Mouse (Mus musculus) MEL (cell line): ENCODE measurements around the gene Card10. TPM values are rescaled to one million over a fixed set of nuclear protein-coding genes. Genes with fewer than 3 reads are reported as not detected.

Source experiments
- DNase-seq: peaks from one replicate; pipeline ENCODE4 v3.0.0; 2011; ENCODE audit warnings: low read depth, low spot score
- H3K27ac ChIP-seq: 2 replicates; pipeline ENCODE4 v1.5.1; 2012; ENCODE audit warnings: low read depth, mild to moderate bottlenecking, control low read depth, low read length, moderate library complexity; ENCODE audit not compliant: control insufficient read depth
- H3K27me3 ChIP-seq, 2 experiments: fragments of 150-350 bp in 1 of 2; sonication (generic) in 1 of 2; 2 replicates each; pipeline ENCODE4 v1.6.1; 2012; ENCODE audit warnings: low read length in 2 of 2, mild to moderate bottlenecking in 2 of 2, improper control_type of control experiment in 1 of 2, moderate library complexity in 1 of 2; ENCODE audit not compliant: insufficient read depth in 2 of 2, control insufficient read depth in 1 of 2
- H3K36me3 ChIP-seq, 2 experiments: 2 replicates each; pipeline ENCODE4 v1.6.1; 2012 to 2014; ENCODE audit warnings: low read length in 2 of 2, improper control_type of control experiment in 1 of 2, inconsistent platforms in 1 of 2, mild to moderate bottlenecking in 1 of 2; ENCODE audit not compliant: insufficient read depth in 2 of 2, control insufficient read depth in 1 of 2
- H3K4me1 ChIP-seq, 2 experiments: fragments of 150-350 bp in 1 of 2; sonication (generic) in 1 of 2; 2 replicates each; pipeline ENCODE4 v1.6.1; 2012; ENCODE audit warnings: low read length in 2 of 2, improper control_type of control experiment in 1 of 2, mild to moderate bottlenecking in 1 of 2; ENCODE audit not compliant: insufficient read depth in 2 of 2, control insufficient read depth in 1 of 2
- H3K4me3 ChIP-seq, 2 experiments: fragments of 150-350 bp in 1 of 2; sonication (generic) in 1 of 2; 2 replicates each; pipeline ENCODE4 v1.5.1; 2012; ENCODE audit warnings: low read depth in 2 of 2, low read length in 2 of 2, mild to moderate bottlenecking in 2 of 2, moderate library complexity in 2 of 2, control low read depth in 1 of 2, improper control_type of control experiment in 1 of 2; ENCODE audit not compliant: control insufficient read depth in 1 of 2, insufficient read depth in 1 of 2
- H3K79me2 ChIP-seq: 2 replicates; pipeline ENCODE4 v1.6.1; 2012; ENCODE audit warnings: mild to moderate bottlenecking, low read length, moderate library complexity; ENCODE audit not compliant: control insufficient read depth, poor library complexity, insufficient read depth
- H3K9ac ChIP-seq: 2 replicates; pipeline ENCODE4 v1.6.1; 2012; ENCODE audit warnings: low read depth, mild to moderate bottlenecking, control low read depth, low read length, moderate library complexity; ENCODE audit not compliant: control insufficient read depth, poor library complexity, severe bottlenecking
- H3K9me3 ChIP-seq: fragments of 150-350 bp; sonication (generic); replicated peaks from 2 replicates; pipeline ENCODE4 v1.6.1; 2012; ENCODE audit warnings: mild to moderate bottlenecking, low read length, improper control_type of control experiment, moderate library complexity; ENCODE audit not compliant: insufficient read depth
- BHLHE40 ChIP-seq: IDR thresholded peaks from 2 replicates; pipeline ENCODE4 v1.6.1; 2012; ENCODE audit warnings: low read depth, mild to moderate bottlenecking, inconsistent platforms, low read length, improper control_type of control experiment, borderline replicate concordance
- ELF1 ChIP-seq: IDR thresholded peaks from 2 replicates; pipeline ENCODE4 v1.6.1; 2014; ENCODE audit warnings: low read depth, mild to moderate bottlenecking, inconsistent platforms, low read length, improper control_type of control experiment, moderate library complexity
- ETS1 ChIP-seq: IDR thresholded peaks from 2 replicates; pipeline ENCODE4 v1.6.1; 2012; ENCODE audit warnings: low read depth, mild to moderate bottlenecking, inconsistent platforms, low read length, improper control_type of control experiment, moderate library complexity
- GATA1 ChIP-seq: IDR thresholded peaks from 2 replicates; pipeline ENCODE4 v1.6.1; 2011; ENCODE audit warnings: low read depth, low read length, improper control_type of control experiment
- MAZ ChIP-seq: IDR thresholded peaks from 2 replicates; pipeline ENCODE4 v1.6.1; 2012; ENCODE audit warnings: low read depth, mild to moderate bottlenecking, inconsistent platforms, low read length, improper control_type of control experiment
- MEF2A ChIP-seq: IDR thresholded peaks from 2 replicates; pipeline ENCODE4 v1.6.1; 2014; ENCODE audit warnings: low read depth, mild to moderate bottlenecking, inconsistent platforms, low read length, improper control_type of control experiment; ENCODE audit not compliant: poor library complexity, insufficient replicate concordance, severe bottlenecking; ENCODE audit errors: extremely low read depth
- MXI1 ChIP-seq: IDR thresholded peaks from 2 replicates; pipeline ENCODE4 v1.6.1; 2011; ENCODE audit warnings: mild to moderate bottlenecking, low read depth, low read length, improper control_type of control experiment
- NRF1 ChIP-seq: IDR thresholded peaks from 2 replicates; pipeline ENCODE4 v1.6.1; 2014; ENCODE audit warnings: low read depth, mild to moderate bottlenecking, inconsistent platforms, low read length, improper control_type of control experiment, moderate library complexity; ENCODE audit not compliant: poor library complexity, insufficient read depth, severe bottlenecking
- POLR2AphosphoS2 ChIP-seq: IDR thresholded peaks from 2 replicates; pipeline ENCODE4 v1.6.1; 2011; ENCODE audit warnings: low read length, improper control_type of control experiment
- RCOR1 ChIP-seq: IDR thresholded peaks from 2 replicates; pipeline ENCODE4 v1.6.1; 2012; ENCODE audit warnings: low read depth, mild to moderate bottlenecking, inconsistent platforms, low read length, improper control_type of control experiment
- SIN3A ChIP-seq: IDR thresholded peaks from 2 replicates; pipeline ENCODE4 v1.6.1; 2012; ENCODE audit warnings: low read length, improper control_type of control experiment, inconsistent platforms
- TAL1 ChIP-seq: IDR thresholded peaks from 2 replicates; pipeline ENCODE4 v1.6.1; 2012; ENCODE audit warnings: mild to moderate bottlenecking, inconsistent platforms, low read length, moderate library complexity, mixed read lengths
- UBTF ChIP-seq: IDR thresholded peaks from 2 replicates; pipeline ENCODE4 v1.6.1; 2012; ENCODE audit warnings: low read depth, mild to moderate bottlenecking, inconsistent platforms, low read length, improper control_type of control experiment, moderate library complexity, borderline replicate concordance; ENCODE audit not compliant: insufficient read depth
- ZC3H11A ChIP-seq: IDR thresholded peaks from 2 replicates; pipeline ENCODE4 v1.6.1; 2012; ENCODE audit warnings: low read depth, mild to moderate bottlenecking, inconsistent platforms, low read length, improper control_type of control experiment
- polyA plus RNA-seq, 2 experiments: library from polyadenylated mRNA; stranded (reverse) in 1 of 2; unstranded in 1 of 2; fragments of >175 nt in 1 of 2; fragments of >200 nt in 1 of 2; gene quantifications; 2 replicates each; pipeline versions ENCODE4 v1.2.1 to v1.2.4; 2012; ENCODE audit warnings: low replicate concordance in 2 of 2, low read depth in 1 of 2; ENCODE audit not compliant: insufficient read length in 2 of 2, insufficient read depth in 1 of 2, missing spikeins in 1 of 2
- total RNA-seq: library from RNA; depleted of rRNA; stranded (reverse); fragments of 300-350 nt; gene quantifications from 2 replicates; pipeline ENCODE4 v1.2.3, GENCODE M21; 2012

The Card10 gene
- total and polyA plus RNA-seq, 3 experiments, result not detected

DNA sequence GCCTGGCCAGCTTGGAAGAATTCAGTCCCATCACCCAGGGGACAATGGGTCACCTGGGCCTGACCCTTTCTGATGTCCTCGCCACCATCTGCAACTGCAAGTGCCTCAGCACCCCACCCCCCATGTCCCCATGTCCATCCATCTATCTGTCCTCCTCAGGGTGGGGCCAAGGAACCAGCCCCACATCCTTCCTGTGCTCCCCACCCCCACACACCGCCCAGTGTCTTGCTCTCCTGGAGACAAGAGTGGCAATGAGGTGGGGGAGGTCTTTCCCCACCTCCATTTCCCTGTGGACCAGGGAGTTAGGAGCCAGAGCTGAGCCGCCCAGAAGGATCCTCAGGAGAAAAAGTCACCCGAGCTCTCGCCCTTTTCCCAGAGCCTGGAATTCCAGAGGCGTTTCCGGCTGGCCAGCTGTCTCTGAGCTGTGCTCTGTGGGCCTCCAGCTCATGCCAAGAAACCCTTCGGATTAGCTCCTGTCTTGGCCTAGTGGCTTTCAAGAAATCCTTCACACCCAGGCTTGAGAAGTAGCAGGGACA lies 33.3 kb upstream of the Card10 start:
- H3K27ac ChIP-seq, result no peak overlapping the region
- H3K9me3 ChIP-seq, result no peaks in the 10 kb centered on the region
- peaks cover 0 to 15% of the 10 kb centered on the region in 2 experiments; a peak in 3 of 4 replicates for H3K4me1 ChIP-seq
- no peak for DNase-seq
- TF ChIP-seq ZC3H11A (no peak), BHLHE40 (no peak)
- H3K36me3 ChIP-seq, result peaks cover 0 to 3% of the 10 kb centered on the region in 2 experiments; a peak in 2 of 4 replicates
- H3K79me2 ChIP-seq, result no peaks in the 10 kb centered on the region
- no peak overlapping the region for H3K9ac ChIP-seq
- H3K4me3 ChIP-seq, result no peak overlapping the region
- H3K27me3 ChIP-seq, result no peaks in the 10 kb centered on the region; a peak in 1 of 4 replicates

- Histone ChIP-seq H3K9me3 (no peaks in the 10 kb centered on the region), H3K79me2 (no peaks in the 10 kb centered on the region), H3K4me3 (no peak overlapping the region), H3K4me1 (peaks cover 0 to 15% of the 10 kb centered on the region in 2 experiments; a peak in 3 of 4 replicates), H3K9ac (no peak overlapping the region), H3K27ac (no peak overlapping the region), H3K36me3 (peaks cover 0 to 3% of the 10 kb centered on the region in 2 experiments; a peak in 2 of 4 replicates), H3K27me3 (no peaks in the 10 kb centered on the region; a peak in 1 of 4 replicates)
- TF ChIP-seq SIN3A, result peak; percentile 36; the same call in 1 of the 2 replicates
- peak; percentile 6; the same call in 1 of the 2 replicates for TF ChIP-seq MAZ
- TF ChIP-seq MXI1, result peak; percentile 46; the same call in 1 of the 2 replicates
- no peak for TF ChIP-seq ELF1
- TF ChIP-seq MEF2A, result no peak
- TF ChIP-seq TAL1, result 0 out of 2 replicates have a peak, but pooled peaks have one; percentile 15
- TF ChIP-seq GATA1, result peak; percentile 29; the same call in 1 of the 2 replicates
- DNase-seq, result peak; percentile 78
Observed at GRCm38 (mm10) chr15:78835200-78836085, 32.6 kb upstream of the Card10 start.

DNA sequence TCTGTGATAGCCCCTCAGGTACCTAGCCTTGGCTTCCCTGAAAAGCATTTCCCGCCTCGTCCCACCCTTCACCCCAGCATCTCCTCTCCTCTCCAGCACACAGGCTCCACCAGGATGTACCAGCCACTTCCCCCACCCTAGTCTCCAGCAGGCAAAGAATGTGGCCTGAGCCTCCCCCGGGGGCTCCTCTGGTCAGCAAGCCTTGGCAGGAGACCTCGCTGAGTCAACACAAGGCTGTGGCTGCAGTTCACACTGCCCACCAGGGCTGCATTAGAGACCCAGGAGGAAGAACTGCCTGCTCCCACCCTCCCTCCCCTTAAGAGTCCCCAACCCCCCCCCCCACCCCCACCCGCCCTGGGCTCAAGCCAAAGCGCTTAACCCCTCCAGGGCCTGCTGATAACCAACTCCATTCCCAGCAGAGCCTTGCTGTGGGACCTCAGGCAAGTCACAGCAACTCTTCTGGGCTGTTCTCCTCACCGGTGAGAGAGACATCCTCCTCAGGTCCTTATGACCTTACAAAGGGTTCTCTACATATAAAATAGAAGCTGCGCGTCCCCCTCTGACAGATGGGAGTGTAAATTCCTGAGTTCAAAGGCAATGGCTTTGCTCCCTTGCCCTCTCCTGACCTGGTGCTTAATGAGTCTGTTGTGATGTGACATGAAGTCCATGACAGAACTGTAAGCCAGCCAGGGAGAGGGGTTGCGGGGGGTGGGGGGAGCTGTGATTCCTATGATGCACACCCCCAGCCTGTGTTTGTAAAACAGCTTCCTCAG lies 31.6 kb upstream of the Card10 start:
- TF ChIP-seq NRF1, result no peak
- no peak for TF ChIP-seq ETS1
- no peak for TF ChIP-seq POLR2AphosphoS2
- TF ChIP-seq RCOR1, result no peak
- TF ChIP-seq UBTF, result no peak
- Histone ChIP-seq H3K4me3 (no peak overlapping the region), H3K79me2 (no peaks in the 10 kb centered on the region), H3K27ac (no peak overlapping the region), H3K27me3 (no peaks in the 10 kb centered on the region), H3K36me3 (peaks cover 0 to 3% of the 10 kb centered on the region in 2 experiments; a peak in 2 of 4 replicates), H3K4me1 (peaks cover 0 to 15% of the 10 kb centered on the region in 2 experiments; a peak in 3 of 4 replicates), H3K9me3 (no peaks in the 10 kb centered on the region), H3K9ac (no peak overlapping the region)
- no peak for DNase-seq
